Mouse (Mus musculus): Measurements from ENCODE around the gene Cd52. TPM values are rescaled to one million over a fixed set of nuclear protein-coding genes. Genes with fewer than 3 reads are reported as not detected.

The Cd52 gene
- total and polyA plus RNA-seq, 3 experiments: 4.1 to 19.2 (median 5.8) TPM

GRCm38 (mm10) chr4:134129482-134129881, 34.6 kb upstream of the Cd52 start:
- TF ChIP-seq POLR2A (IDR thresholded peaks at IDR 0.05; ENCODE audit: insufficient read depth, low read depth, low read length): no peak
- no peak for TF ChIP-seq EP300 (IDR thresholded peaks at IDR 0.05; ENCODE audit: insufficient read depth, low read depth, low read length)
- no peak for TF ChIP-seq CTCF (IDR thresholded peaks at IDR 0.05)
- DNase-seq: peak in 1 of 2 experiments; percentile 32
- 42% methylated on average over 6 of the region's 6 CpGs for WGBS
- H3K4me3 ChIP-seq: peak overlapping the region; percentile 93
- no peaks in the 10 kb centered on the region for H3K36me3 ChIP-seq (ENCODE audit: control insufficient read depth, insufficient read depth, low read length)
- H3K79me2 ChIP-seq (replicated peaks; ENCODE audit: control insufficient read depth, insufficient read depth, low read length): no peaks in the 10 kb centered on the region
- peak overlapping the region; percentile 93 for H3K27ac ChIP-seq
- intact Hi-C loops (cut with DNase I): loop anchor here (2.0 kb wide), 1 partner anchor 31 kb away; no protein-coding TSS in a partner anchor
- no peak overlapping the region for H3K9ac ChIP-seq (ENCODE audit: low read depth, low read length)
- no peaks in the 10 kb centered on the region; the same call in 1 of the 2 replicates for H3K4me1 ChIP-seq (ENCODE audit: control insufficient read depth, insufficient read depth, low read length)
- no peaks in the 10 kb centered on the region for H3K27me3 ChIP-seq (ENCODE audit: control insufficient read depth, insufficient read depth, low read length)

DNA sequence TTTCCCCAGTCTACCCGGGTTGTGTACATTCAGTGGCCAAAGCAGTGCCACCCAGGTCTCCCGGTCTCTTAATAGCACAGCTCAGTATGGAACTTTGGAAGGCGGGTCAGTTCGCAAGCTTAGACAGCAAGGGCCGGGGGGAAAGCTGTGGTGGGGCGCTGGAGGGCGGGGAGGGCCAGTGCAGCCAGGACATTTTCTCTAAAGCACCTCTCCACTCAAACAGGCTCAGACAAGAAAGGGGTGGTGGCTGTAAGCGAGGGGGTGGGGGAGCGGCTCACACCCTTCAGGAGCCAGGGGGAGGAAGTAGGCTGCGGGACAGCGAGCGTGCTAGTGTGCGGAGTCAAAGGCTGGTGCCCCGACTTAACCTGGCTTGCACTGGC, 34.1 kb upstream of the Cd52 start:
- Histone ChIP-seq H3K27ac (peak overlapping the region; percentile 93), H3K36me3 (ENCODE audit: control insufficient read depth, insufficient read depth, low read length) (no peaks in the 10 kb centered on the region), H3K4me3 (peak overlapping the region; percentile 93), H3K4me1 (ENCODE audit: control insufficient read depth, insufficient read depth, low read length) (no peaks in the 10 kb centered on the region; the same call in 1 of the 2 replicates), H3K27me3 (ENCODE audit: control insufficient read depth, insufficient read depth, low read length) (no peaks in the 10 kb centered on the region), H3K79me2 (replicated peaks; ENCODE audit: control insufficient read depth, insufficient read depth, low read length) (no peaks in the 10 kb centered on the region), H3K9ac (ENCODE audit: low read depth, low read length) (peak overlapping the region; percentile 66)
- 4% methylated on average over 14 of the region's 14 CpGs for WGBS
- intact Hi-C loops (cut with DNase I): loop anchor here (2.0 kb wide), 1 partner anchor 32 kb away; no protein-coding TSS in a partner anchor
- no peak for TF ChIP-seq POLR2A (IDR thresholded peaks at IDR 0.05; ENCODE audit: insufficient read depth, low read depth, low read length)
- TF ChIP-seq CTCF (IDR thresholded peaks at IDR 0.05): no peak
- TF ChIP-seq EP300 (IDR thresholded peaks at IDR 0.05; ENCODE audit: insufficient read depth, low read depth, low read length): no peak
- no peak for DNase-seq

- Histone ChIP-seq H3K79me2 (replicated peaks; ENCODE audit: control insufficient read depth, insufficient read depth, low read length) (no peaks in the 10 kb centered on the region), H3K27ac (peak within 1 kb of the TSS; percentile 93), H3K4me3 (peak within 1 kb of the TSS; percentile 93), H3K36me3 (ENCODE audit: control insufficient read depth, insufficient read depth, low read length) (no peaks in the 10 kb centered on the region), H3K9ac (ENCODE audit: low read depth, low read length) (peak within 1 kb of the TSS; percentile 80), H3K4me1 (ENCODE audit: control insufficient read depth, insufficient read depth, low read length) (no peaks in the 10 kb centered on the region; the same call in 1 of the 2 replicates), H3K27me3 (ENCODE audit: control insufficient read depth, insufficient read depth, low read length) (no peaks in the 10 kb centered on the region)
- TF ChIP-seq POLR2A (IDR thresholded peaks at IDR 0.05; ENCODE audit: insufficient read depth, low read depth, low read length) (peak; percentile 86), EP300 (IDR thresholded peaks at IDR 0.05; ENCODE audit: insufficient read depth, low read depth, low read length) (peak; percentile 33; the same call in 1 of the 2 replicates), CTCF (IDR thresholded peaks at IDR 0.05) (no peak)
- intact Hi-C loops (cut with DNase I): loop anchor here (2.0 kb wide), 1 partner anchor 32 kb away; no protein-coding TSS in a partner anchor
- peak; percentile 92 to 94 for DNase-seq
- 1% methylated on average over 50 of the region's 50 CpGs for WGBS
Measured at GRCm38 (mm10) chr4:134128221-134128982, 33.5 kb upstream of the Cd52 start, which contains the start of gene Sh3bgrl3. Sh3bgrl3 (minus strand) TSS chr4:134128789.

GRCm38 (mm10) chr4:134127793-134128192, 32.9 kb upstream of the Cd52 start:
- TF ChIP-seq POLR2A (IDR thresholded peaks at IDR 0.05; ENCODE audit: insufficient read depth, low read depth, low read length): no peak
- no peak for TF ChIP-seq CTCF (IDR thresholded peaks at IDR 0.05)
- TF ChIP-seq EP300 (IDR thresholded peaks at IDR 0.05; ENCODE audit: insufficient read depth, low read depth, low read length): no peak
- H3K4me3 ChIP-seq: peak overlapping the region; percentile 93
- no peaks in the 10 kb centered on the region; the same call in 1 of the 2 replicates for H3K4me1 ChIP-seq (ENCODE audit: control insufficient read depth, insufficient read depth, low read length)
- no peaks in the 10 kb centered on the region for H3K36me3 ChIP-seq (ENCODE audit: control insufficient read depth, insufficient read depth, low read length)
- H3K79me2 ChIP-seq (replicated peaks; ENCODE audit: control insufficient read depth, insufficient read depth, low read length): no peaks in the 10 kb centered on the region
- intact Hi-C loops (cut with DNase I): loop anchor here (2.0 kb wide), 1 partner anchor 33 kb away; no protein-coding TSS in a partner anchor
- H3K9ac ChIP-seq (ENCODE audit: low read depth, low read length): peak overlapping the region; percentile 80
- peak overlapping the region; percentile 93 for H3K27ac ChIP-seq
- 45% methylated on average over 8 of the region's 8 CpGs for WGBS
- no peaks in the 10 kb centered on the region for H3K27me3 ChIP-seq (ENCODE audit: control insufficient read depth, insufficient read depth, low read length)
- DNase-seq: no peak

DNA sequence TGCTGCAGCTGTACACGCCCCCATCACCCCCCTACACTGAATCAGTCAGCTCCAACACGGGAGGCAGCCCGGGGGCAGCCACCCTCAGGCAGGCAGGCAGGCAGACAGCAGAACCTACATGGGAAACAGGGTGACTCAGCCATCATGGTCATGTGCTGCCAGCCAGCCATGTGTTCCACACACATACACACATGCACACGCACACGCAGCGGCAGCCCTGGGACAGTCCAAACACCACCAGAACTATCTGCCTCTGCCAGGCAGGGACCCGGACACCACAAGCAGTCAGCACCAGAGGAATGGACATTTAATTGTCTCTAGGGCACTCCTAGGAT, 32.2 kb upstream of the Cd52 start:
- H3K27ac ChIP-seq: no peak overlapping the region
- no peaks in the 10 kb centered on the region for H3K27me3 ChIP-seq (ENCODE audit: control insufficient read depth, insufficient read depth, low read length)
- no peaks in the 10 kb centered on the region for H3K36me3 ChIP-seq (ENCODE audit: control insufficient read depth, insufficient read depth, low read length)
- intact Hi-C loops (cut with DNase I): no loop called here
- TF ChIP-seq CTCF (IDR thresholded peaks at IDR 0.05) (no peak), POLR2A (IDR thresholded peaks at IDR 0.05; ENCODE audit: insufficient read depth, low read depth, low read length) (no peak), EP300 (IDR thresholded peaks at IDR 0.05; ENCODE audit: insufficient read depth, low read depth, low read length) (no peak)
- H3K4me1 ChIP-seq (ENCODE audit: control insufficient read depth, insufficient read depth, low read length): no peaks in the 10 kb centered on the region; the same call in 1 of the 2 replicates
- WGBS: 84% methylated on average over 7 of the region's 7 CpGs
- DNase-seq: no peak
- no peak overlapping the region for H3K4me3 ChIP-seq
- H3K9ac ChIP-seq (ENCODE audit: low read depth, low read length): no peak overlapping the region
- H3K79me2 ChIP-seq (replicated peaks; ENCODE audit: control insufficient read depth, insufficient read depth, low read length): no peaks in the 10 kb centered on the region

Measured in heart, adult 2 months (tissue).